Mouse (Mus musculus) layer of hippocampus, adult 11-12 months (tissue): Measurements from ENCODE around the gene Gm7356.
"Not testable (repeated sequence)": the region's sequence is repeated elsewhere in the genome, so short reads cannot be mapped to it uniquely, and the experiment has no call there.

ENCODE experiments used
- DNase-seq: peaks from one replicate; pipeline ENCODE4 v3.0.0; 2022; ENCODE audit warnings: low spot score

Gm7356 gene

GRCm38 (mm10) chr17:14003604-14004003, at the start of gene Gm7356:
TSS of gene Gm7356 (minus strand) at chr17:14003704.
- not testable (repeated sequence) for DNase-seq

DNA sequence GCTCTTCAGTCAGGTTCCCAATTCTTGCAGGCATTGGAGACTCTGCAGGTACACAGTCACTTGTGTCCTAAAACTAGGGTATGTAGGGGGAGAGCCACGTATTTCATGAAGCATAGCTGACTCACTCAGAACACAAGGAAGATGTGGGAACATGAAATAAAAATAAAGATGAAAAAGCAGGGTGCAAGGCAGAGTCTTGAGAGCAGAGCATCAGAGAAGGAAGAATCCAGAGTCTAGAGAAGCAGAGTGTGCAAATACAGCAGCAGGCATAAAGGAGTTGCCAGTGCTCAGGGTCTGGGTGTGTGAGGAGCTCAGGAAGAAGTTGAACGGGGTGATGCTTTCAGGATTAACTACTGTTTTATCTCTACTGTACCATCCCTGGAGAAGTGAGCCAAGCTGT, 38.4 kb upstream of the Gm7356 start:
- not testable (repeated sequence) for DNase-seq

DNA sequence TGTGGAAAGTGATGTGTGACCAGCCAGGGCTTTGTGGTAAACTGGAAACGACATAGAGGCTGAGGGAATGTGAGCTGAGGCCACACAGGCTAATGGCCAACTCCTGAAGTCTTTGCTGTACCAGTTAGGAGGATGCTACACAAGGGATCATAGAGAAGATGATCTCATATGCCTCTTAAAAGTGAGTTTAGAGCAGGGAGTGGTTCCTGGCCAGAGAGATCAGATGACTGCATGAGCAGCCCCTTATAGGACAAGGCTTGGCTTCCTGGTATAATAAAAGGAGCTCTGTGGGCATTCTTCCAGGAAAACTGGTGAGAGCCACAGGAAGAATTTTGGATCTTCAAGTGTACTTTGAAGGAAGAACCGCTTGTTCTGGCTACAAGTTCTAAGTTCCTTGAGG, 33.5 kb upstream of the Gm7356 start:
- DNase-seq = not testable (repeated sequence)

- DNase-seq = not testable (repeated sequence)
Observed at GRCm38 (mm10) chr17:14036113-14036512, 32.6 kb upstream of the Gm7356 start.

DNA sequence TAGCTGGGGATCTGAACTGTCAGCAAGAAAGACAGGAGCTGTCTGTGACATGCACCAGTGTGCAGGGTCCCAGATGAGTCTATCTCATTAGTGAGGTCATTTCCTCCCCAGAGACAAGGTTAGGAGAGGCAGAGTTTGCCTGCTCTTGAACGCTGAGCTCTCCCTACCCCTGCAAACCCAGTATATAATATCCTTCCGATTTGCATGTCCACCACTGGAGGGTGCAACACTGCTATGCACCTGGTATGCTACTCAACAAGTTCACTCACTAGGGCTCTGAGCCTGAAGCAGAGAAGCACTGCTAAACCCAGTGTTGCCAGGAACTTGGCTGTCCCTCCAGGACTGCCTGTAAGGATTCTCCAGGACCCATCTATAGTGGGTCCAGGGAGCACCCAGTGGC, 10.1 kb downstream of the Gm7356 start:
- DNase-seq = not testable (repeated sequence)

GRCm38 (mm10) chr17:13987690-13988089, 15.8 kb downstream of the Gm7356 start:
- DNase-seq = no peak

- not testable (repeated sequence) for DNase-seq
Observed at GRCm38 (mm10) chr17:13970796-13971195, 32.7 kb downstream of the Gm7356 start.

- DNase-seq = not testable (repeated sequence)
Observed at GRCm38 (mm10) chr17:13969917-13970316, 33.6 kb downstream of the Gm7356 start.

GRCm38 (mm10) chr17:13965048-13965447, 38.5 kb downstream of the Gm7356 start:
- not testable (repeated sequence) for DNase-seq

DNA sequence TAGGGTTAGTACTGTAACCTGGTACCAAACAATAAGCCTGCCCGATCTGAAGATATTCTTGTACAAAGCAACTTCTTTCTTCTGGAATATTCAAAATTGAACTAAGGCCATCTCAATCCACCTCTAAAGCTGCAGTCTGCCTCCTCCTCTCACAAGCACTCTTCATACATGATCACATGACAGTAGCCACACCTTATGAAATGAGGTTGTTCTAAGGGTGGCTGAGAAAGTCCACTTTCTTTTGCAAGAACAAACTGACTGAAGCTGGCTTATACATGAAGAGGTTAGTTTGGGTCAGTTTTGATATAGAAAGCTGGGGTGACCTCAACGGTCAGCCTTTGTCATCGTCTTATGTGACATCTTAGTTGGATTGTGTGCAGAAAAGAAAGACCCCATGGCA, 41.3 kb downstream of the Gm7356 start:
- not testable (repeated sequence) for DNase-seq

GRCm38 (mm10) chr17:13958129-13958528, 45.4 kb downstream of the Gm7356 start:
- not testable (repeated sequence) for DNase-seq

- not testable (repeated sequence) for DNase-seq
Observed at GRCm38 (mm10) chr17:13951570-13951969, 51.9 kb downstream of the Gm7356 start.
